Mouse (Mus musculus) liver (tissue): ENCODE data around the gene Nav2.

Experiments
- DNase-seq: peaks from one replicate; pipeline ENCODE4 v3.0.0-alpha.2; 2020; ENCODE audit warnings: mixed read lengths

Gene Nav2

DNA sequence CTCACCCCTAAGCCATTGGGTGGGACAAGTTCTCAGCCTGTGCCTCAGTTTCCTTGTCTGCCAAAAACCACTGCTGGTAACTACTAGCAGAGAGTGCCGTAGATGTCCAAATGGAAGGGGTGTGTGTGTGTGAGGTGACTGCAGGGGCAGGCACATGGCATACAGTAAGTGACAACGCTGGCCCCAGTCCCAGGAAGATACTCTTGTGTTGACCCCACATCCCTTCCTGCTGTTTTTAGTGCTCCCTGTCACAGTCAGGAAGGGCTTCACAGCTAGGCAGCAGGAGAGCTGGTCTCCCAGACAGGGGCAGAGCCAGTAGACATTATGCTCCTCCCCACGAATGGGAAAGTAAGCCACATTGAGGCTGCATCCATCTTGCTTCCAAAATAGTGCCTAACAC lies 264.4 kb downstream of the Nav2 start:
- DNase-seq: no peak

DNA sequence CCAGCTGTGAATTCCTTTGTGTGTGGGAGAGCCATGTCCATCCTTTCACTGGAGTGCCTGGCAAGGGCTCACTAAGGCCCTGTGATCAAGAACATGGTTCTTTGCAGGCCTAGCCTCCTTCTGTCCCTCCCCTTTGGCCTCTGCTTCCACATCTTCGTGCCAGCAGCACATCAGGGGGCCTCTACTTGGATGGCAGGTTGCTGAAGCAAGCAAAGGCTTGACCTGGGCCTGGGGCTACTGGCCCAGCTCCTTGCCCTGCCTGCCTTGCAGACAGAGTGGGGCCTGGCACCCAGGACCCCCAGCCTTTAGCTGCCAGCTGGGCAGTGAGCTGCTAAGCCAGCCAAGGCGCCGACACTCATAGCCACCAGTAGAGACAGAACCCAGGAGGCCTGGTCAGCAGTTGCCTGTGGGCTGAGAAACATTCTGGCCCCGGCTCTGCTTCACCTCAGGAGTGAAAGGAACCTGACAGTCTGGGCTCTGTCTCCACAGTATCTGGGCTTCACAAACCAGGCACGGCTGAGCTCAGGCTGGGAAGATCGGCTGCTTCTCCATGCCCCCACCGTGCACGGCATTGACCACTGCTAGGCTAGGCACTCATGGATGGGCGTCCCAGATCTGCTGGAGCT lies 267.4 kb downstream of the Nav2 start:
- DNase-seq: no peak

DNA sequence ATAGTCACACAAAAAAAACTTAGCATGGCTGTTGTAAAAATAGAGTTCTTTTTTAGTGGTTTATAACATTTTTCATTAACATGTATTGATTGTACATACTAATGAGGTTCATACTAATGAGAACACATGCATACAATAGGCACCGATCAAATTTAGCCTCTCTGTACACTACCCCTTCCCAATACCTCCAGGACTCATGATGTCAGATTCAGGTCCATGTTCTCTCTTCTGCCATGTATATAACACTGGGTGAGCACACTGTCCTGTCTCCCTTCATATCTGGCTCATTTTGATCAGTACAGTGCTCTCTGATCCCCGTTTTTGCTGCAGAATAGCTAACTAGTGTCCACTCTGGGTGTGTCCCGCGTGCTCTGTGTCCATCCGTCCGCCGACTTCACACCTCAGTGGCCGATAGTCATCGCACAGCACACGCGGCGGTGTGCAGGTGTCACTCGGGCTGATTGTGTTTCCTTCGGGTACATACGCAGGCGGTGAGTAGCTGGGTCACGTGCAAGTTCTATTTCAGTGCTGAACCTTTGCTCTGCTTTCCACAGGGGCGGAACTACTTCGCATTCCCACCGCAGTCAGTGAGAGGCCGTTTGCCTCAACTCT lies 268.2 kb downstream of the Nav2 start:
- DNase-seq: no peak

GRCm38 (mm10) chr7:49178217-49178616 lies 269.7 kb downstream of the Nav2 start:
- DNase-seq: no peak

DNA sequence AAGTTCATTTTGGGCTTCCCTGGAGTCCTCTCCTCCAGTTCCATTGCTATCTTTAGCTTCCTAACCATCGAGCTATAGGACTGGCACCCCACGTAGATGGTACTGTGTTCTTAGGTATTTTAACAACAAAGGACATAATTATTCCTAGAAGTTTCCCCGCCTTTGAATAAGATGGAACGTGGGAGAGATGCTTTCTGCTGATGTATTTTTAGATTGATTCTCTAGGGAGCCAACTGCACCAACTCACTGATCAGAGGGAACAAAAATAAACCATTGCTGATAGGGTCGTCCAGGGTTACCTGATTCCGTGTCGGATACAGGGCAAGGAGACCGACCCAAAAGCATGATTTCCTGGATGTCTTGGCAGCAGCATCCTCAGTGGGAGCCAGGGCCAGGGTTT lies 272.5 kb downstream of the Nav2 start:
- DNase-seq: no peak

DNA sequence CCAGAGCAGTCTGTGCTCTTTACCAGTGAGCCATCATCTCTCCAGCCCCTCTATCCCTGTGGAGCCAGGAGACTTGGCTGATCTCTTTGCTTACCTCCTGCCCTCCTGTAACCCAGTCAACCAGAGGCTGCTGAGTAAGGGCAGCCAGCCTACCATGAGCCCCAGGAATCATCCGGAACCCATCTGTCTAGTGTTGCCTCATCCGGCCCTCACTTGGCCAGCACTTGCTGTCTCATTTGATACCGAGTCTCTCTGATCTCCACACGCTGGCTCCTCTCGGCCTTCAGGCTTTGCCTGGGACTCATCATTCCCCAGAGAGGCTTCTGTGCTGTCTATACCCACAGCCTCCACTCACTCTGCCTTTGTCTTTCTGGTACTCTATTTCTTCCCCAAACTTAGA lies 273.9 kb downstream of the Nav2 start:
- DNase-seq: no peak

DNA sequence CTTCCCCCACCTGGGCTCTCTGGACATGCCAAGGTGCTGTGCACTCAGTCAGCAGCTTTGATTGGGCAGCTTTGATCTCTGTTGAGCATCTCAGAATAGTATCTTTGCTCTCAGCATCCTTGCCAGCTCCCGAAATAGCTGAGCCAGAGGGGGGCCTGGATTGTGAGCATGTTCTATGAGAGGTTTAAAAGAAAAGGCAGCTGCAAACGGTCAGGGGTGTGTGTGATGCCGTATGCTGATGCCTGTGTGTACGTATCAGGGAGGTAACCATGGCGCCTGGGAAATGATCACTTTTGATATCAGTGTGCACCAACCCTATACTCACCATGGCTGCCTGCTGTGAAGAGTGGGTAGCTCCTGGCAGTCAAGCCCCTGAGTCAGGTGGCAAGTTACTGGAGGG lies 275.2 kb downstream of the Nav2 start:
- no peak for DNase-seq

GRCm38 (mm10) chr7:49185991-49186390 lies 277.5 kb downstream of the Nav2 start:
- DNase-seq: no peak

GRCm38 (mm10) chr7:49189364-49189763 lies 280.8 kb downstream of the Nav2 start:
- no peak for DNase-seq

DNA sequence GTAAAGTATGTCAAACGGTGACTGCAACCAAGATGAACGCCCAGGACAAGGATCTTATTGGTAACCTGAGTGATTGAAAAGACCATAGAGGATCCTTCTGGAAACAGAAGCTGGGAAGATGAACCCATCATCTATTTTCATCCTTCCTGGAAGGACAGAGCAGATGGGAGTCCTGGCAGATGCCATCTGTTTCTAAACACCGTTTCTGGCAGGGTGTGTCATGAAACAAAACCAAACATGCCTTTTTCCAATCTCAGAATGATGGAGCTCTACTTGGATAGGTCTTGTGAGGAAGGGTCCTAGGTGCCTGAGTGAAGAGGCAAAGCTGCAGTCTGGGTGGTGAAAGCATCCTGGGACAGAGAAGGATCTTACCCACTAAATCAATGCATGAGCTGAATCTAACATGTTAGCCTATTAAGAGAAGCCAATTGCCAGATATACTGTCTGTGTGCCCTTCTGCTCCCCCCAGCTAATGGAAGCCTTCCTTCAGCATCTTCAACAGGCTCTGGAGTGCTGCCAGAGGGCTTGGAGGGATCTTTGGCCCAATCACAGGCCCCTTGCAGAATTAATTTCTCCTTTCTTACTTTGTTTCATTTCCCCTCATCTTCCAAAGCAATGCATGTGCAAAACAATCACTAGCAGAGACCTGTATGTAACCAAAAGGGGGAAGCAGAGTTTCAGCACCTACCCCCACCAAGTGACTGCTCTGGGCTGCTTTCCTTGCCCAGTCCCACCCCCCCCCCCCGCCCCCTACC lies 281.9 kb downstream of the Nav2 start:
- DNase-seq: no peak

- no peak for DNase-seq
Measured at GRCm38 (mm10) chr7:49191081-49191678, 282.7 kb downstream of the Nav2 start.

DNA sequence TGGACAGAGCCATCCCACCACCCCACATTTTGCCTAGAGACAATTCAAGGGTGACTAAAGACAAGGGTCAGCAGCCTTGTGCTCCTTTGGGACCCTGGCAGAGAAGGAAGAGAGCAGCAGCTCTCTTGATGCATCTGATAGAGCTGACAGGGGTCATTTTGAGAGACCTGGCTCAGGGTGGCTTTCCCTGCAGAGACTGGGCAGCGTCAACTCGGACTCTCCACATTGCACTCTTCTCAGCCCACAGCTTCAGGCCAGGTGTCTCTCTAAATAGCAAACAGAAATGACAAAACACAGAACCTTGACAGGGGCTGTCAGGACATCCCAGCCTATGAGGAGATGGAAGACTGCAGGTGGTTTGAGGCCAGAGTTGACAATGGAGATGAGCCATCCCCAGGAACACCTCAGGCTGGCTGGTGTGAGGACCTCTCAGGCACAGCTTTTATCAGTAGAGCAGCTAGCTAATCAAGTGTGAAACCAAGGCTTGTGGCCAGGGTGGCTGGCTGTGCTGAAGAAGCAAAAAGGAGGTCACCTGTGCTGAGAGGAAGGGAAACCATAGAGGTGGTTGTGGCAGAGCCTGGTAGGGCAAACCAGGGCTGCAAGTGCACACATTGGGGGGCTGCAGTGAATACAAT lies 283.7 kb downstream of the Nav2 start:
- no peak for DNase-seq

DNA sequence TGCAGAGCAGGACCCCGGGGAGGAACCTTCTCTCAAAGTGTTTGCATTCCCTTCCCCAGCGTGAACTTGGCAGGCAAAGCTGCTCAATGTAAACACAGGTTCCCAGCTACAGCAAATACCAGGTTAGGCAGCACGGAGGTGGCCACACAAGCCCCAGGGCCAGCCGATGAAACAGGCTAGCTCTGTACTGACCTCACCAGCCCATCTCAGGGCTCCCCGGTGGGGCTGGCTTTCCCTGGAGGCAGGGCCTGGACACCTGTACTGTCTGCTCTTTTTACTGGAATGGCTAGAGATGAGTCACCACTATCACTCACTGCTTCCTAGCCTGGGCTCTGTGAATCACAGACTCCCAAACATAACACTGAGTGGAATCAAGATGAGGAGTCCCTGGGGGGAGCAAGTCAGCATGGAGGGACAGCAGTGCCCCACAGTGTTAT lies 287.2 kb downstream of the Nav2 start:
- DNase-seq: peak; percentile 36

DNA sequence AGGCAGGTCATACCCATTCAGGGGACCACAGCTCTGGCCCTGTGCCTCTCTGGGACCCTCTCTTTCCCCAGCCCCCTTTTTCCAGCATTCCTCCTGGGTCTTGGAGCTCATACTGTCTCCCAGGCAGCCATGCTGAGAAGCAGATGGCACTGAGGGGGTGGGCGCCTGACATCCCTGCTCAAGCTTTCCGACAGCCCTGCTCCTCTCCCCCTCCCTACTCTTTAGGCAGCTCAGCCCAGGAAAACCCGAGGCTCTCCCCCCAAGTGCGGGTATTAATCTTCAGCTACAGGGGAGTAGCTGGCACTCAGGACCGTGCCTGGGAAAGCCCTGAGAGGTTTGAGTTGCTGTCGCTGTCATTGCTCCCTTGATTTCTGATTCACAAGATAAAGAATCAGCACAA lies 290.9 kb downstream of the Nav2 start:
- DNase-seq: no peak

GRCm38 (mm10) chr7:49200270-49200669 lies 291.8 kb downstream of the Nav2 start:
- DNase-seq: no peak

DNA sequence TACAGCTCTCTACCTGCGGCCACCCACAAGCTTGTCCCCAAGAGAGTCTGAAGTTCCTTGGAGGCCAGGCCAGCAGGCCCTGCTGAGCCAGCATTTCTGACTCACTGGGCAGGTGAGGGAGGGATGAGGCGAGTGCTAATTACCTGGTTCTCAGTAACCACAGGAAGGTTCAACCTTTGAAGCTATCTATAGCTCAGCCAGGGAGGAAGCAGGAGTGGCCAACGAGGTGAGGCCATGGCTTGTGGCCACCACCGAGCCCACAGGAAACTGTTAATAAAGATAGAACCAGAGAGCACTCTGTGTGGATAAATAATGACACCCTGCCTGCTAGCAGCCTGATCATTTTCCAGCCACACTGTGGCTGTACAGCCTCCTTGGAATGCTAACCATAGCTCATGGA lies 294.5 kb downstream of the Nav2 start:
- no peak for DNase-seq

DNA sequence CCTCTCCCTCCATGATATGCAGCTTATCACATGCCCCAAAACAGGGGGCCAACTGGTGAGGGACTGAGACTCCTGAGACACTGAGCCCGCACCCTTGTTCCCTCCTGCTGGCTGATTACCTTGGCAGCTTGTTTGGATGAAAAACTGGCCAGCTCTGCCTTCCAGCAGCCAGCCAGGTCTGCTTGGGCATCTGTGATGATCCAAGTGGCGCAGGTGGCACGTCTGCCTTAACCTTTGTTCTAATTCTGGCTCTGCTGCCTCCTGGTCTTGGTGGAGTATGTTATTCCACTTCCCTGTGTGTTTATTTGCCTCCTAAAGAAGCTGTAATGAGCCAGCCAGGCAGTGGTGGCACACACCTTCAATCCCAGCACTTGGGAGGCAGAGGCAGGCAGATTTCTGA lies 296.3 kb downstream of the Nav2 start:
- no peak for DNase-seq

DNA sequence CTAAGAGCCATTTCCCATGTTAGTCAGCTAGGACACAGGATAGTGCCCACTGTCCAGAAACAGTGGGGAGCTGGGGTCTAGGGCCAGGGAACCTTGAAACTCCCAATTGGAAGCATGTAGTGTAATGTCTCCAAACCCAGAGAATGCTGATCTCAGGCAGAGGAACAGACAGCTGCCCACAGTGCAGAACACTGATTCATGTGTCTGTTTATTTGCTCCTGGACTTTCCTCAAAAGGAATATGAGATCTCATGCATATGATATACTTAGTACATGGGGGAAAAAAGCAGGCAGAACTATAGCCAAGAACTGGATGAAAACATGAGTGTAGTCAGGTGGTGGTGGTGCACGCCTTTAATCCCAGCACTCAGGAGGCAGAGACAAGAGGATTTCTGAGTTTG lies 297.0 kb downstream of the Nav2 start:
- no peak for DNase-seq

- DNase-seq: no peak
Measured at GRCm38 (mm10) chr7:49206775-49207676, 298.5 kb downstream of the Nav2 start.

DNA sequence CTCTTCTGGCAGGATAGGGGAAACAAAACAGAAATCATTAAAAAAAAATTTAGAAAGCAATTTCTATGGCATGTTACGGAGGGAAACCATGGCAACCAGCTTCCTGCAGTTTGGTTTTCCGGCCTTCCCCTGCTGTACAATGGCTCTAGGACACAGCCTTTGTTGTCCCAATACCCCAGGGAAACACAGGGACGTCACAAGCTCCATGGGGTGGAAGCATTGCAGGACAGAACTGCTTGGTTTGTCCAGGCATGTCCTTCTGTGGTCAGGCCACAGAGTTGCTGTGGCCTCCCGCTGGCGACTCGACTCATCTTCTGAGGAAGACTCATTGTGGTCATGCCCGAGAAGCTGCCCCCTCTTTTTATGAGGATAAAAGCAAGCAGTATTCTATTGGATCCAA lies 301.0 kb downstream of the Nav2 start:
- no peak for DNase-seq

DNA sequence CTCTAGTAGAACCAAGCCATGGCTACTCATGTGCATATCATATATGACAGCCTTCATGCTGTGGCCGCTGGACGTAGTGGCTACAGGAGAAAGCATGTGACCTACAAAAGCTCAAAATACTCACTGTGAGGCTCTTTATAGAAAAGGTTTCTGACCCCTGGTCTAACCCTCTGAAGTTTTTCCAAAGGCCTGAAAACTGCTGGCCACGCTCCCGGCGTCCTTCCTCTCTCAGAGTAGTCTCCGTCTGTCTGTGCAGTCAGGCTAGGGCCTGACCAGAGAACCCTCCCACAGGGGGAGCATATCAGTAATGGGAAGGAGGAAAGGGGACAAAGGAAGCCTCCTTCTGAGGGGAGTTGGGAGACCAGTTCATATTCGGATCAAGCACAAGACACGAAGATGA lies 302.2 kb downstream of the Nav2 start:
- no peak for DNase-seq

GRCm38 (mm10) chr7:49213011-49213410 lies 304.5 kb downstream of the Nav2 start:
- no peak for DNase-seq
